Mouse (Mus musculus): Measurements from ENCODE around the gene Acbd5. TPM values are rescaled to one million over a fixed set of nuclear protein-coding genes. Genes with fewer than 3 reads are reported as not detected.

The Acbd5 gene
- total and polyA plus RNA-seq, 3 experiments: 6.3 to 6.5 TPM; not detected in 1

- Histone ChIP-seq H3K4me3 (ENCODE audit: control insufficient read depth in 1 of 2, insufficient read depth in 1 of 2, low read depth in 2 of 2, low read length in 2 of 2) (no peak overlapping the region), H3K27me3 (ENCODE audit: control insufficient read depth in 1 of 2, insufficient read depth in 2 of 2, low read length in 2 of 2) (no peaks in the 10 kb centered on the region), H3K27ac (ENCODE audit: control insufficient read depth, low read depth, low read length) (no peak overlapping the region), H3K4me1 (ENCODE audit: control insufficient read depth in 1 of 2, insufficient read depth in 2 of 2, low read length in 2 of 2) (0 out of 4 replicates have a peak, but pooled peaks cover 0 to 4% of the 10 kb centered on the region in 2 experiments), H3K9ac (ENCODE audit: control insufficient read depth, low read depth, low read length, poor library complexity, severe bottlenecking) (no peak overlapping the region), H3K9me3 (replicated peaks; ENCODE audit: insufficient read depth, low read length) (no peaks in the 10 kb centered on the region), H3K79me2 (ENCODE audit: control insufficient read depth, insufficient read depth, low read length, poor library complexity) (no peaks in the 10 kb centered on the region; the same call in 1 of the 2 replicates), H3K36me3 (ENCODE audit: control insufficient read depth in 1 of 2, insufficient read depth in 2 of 2, low read length in 2 of 2) (peaks cover 0 to 2% of the 10 kb centered on the region in 2 experiments; a peak in 3 of 4 replicates)
- no peak for DNase-seq (ENCODE audit: low read depth, low spot score)
- TF ChIP-seq POLR2A (IDR thresholded peaks at IDR 0.05; ENCODE audit: control insufficient read depth in 1 of 2, insufficient read depth in 1 of 2, low read depth in 1 of 2, low read length in 2 of 2, poor library complexity in 1 of 2) (no peak), KAT2A (conservative IDR thresholded peaks at IDR 0.05; ENCODE audit: low read depth, low read length) (no peak), POLR2AphosphoS5 (IDR thresholded peaks at IDR 0.05; ENCODE audit: borderline replicate concordance, low read depth, low read length) (no peak), ELF1 (IDR thresholded peaks at IDR 0.05; ENCODE audit: low read depth, low read length) (no peak), HCFC1 (IDR thresholded peaks at IDR 0.05; ENCODE audit: low read depth, low read length) (no peak), MYB (IDR thresholded peaks at IDR 0.05; ENCODE audit: low read depth, low read length) (no peak), MAX (IDR thresholded peaks at IDR 0.05; ENCODE audit: low read length) (no peak), CHD1 (IDR thresholded peaks at IDR 0.05; ENCODE audit: low read depth, low read length) (no peak), USF2 (IDR thresholded peaks at IDR 0.05; ENCODE audit: borderline replicate concordance in 1 of 2, insufficient read depth in 1 of 2, low read depth in 1 of 2, low read length in 2 of 2) (no peak)
Measured at GRCm38 (mm10) chr2:23077693-23078092, 9.7 kb downstream of the Acbd5 start.

- Histone ChIP-seq H3K27me3 (ENCODE audit: control insufficient read depth in 1 of 2, insufficient read depth in 2 of 2, low read length in 2 of 2) (no peaks in the 10 kb centered on the region), H3K4me3 (ENCODE audit: control insufficient read depth in 1 of 2, insufficient read depth in 1 of 2, low read depth in 2 of 2, low read length in 2 of 2) (no peak overlapping the region), H3K36me3 (ENCODE audit: control insufficient read depth in 1 of 2, insufficient read depth in 2 of 2, low read length in 2 of 2) (peaks cover 0 to 2% of the 10 kb centered on the region in 2 experiments; a peak in 3 of 4 replicates), H3K4me1 (ENCODE audit: control insufficient read depth in 1 of 2, insufficient read depth in 2 of 2, low read length in 2 of 2) (0 out of 4 replicates have a peak, but pooled peaks cover 0 to 4% of the 10 kb centered on the region in 2 experiments), H3K9me3 (replicated peaks; ENCODE audit: insufficient read depth, low read length) (no peaks in the 10 kb centered on the region), H3K79me2 (ENCODE audit: control insufficient read depth, insufficient read depth, low read length, poor library complexity) (no peaks in the 10 kb centered on the region; the same call in 1 of the 2 replicates), H3K27ac (ENCODE audit: control insufficient read depth, low read depth, low read length) (no peak overlapping the region), H3K9ac (ENCODE audit: control insufficient read depth, low read depth, low read length, poor library complexity, severe bottlenecking) (no peak overlapping the region)
- DNase-seq (ENCODE audit: low read depth, low spot score): no peak
- TF ChIP-seq EP300 (IDR thresholded peaks at IDR 0.05; ENCODE audit: low read depth in 1 of 2, low read length in 2 of 2) (no peak), CTCF (IDR thresholded peaks at IDR 0.05 in 2 of 3, conservative IDR thresholded peaks at IDR 0.05 in 1 of 3; ENCODE audit: control insufficient read depth in 1 of 3, insufficient read depth in 1 of 3, low read depth in 2 of 3, low read length in 3 of 3, poor library complexity in 1 of 3, severe bottlenecking in 1 of 3) (no peak), GATA1 (IDR thresholded peaks at IDR 0.05; ENCODE audit: low read depth, low read length) (no peak), ELF1 (IDR thresholded peaks at IDR 0.05; ENCODE audit: low read depth, low read length) (no peak), SMC3 (IDR thresholded peaks at IDR 0.05; ENCODE audit: low read depth, low read length) (no peak), USF1 (IDR thresholded peaks at IDR 0.05; ENCODE audit: low read depth, low read length) (no peak)
Measured at GRCm38 (mm10) chr2:23078588-23078987, 10.6 kb downstream of the Acbd5 start.

- H3K4me1 ChIP-seq (ENCODE audit: control insufficient read depth in 1 of 2, insufficient read depth in 2 of 2, low read length in 2 of 2): peaks cover 0 to 6% of the 10 kb centered on the region in 2 experiments; a peak in 1 of 4 replicates
- no peak overlapping the region for H3K9ac ChIP-seq (ENCODE audit: control insufficient read depth, low read depth, low read length, poor library complexity, severe bottlenecking)
- no peak overlapping the region for H3K27ac ChIP-seq (ENCODE audit: control insufficient read depth, low read depth, low read length)
- DNase-seq (ENCODE audit: low read depth, low spot score): peak; percentile 42
- H3K27me3 ChIP-seq (ENCODE audit: control insufficient read depth in 1 of 2, insufficient read depth in 2 of 2, low read length in 2 of 2): no peaks in the 10 kb centered on the region
- H3K4me3 ChIP-seq (ENCODE audit: control insufficient read depth in 1 of 2, insufficient read depth in 1 of 2, low read depth in 2 of 2, low read length in 2 of 2): no peak overlapping the region
- H3K9me3 ChIP-seq (replicated peaks; ENCODE audit: insufficient read depth, low read length): no peaks in the 10 kb centered on the region
- TF ChIP-seq ETS1 (IDR thresholded peaks at IDR 0.05; ENCODE audit: low read depth, low read length) (no peak), MYB (IDR thresholded peaks at IDR 0.05; ENCODE audit: low read depth, low read length) (no peak), ZMIZ1 (IDR thresholded peaks at IDR 0.05; ENCODE audit: low read depth, low read length) (no peak), UBTF (IDR thresholded peaks at IDR 0.05; ENCODE audit: borderline replicate concordance, insufficient read depth, low read depth, low read length) (no peak), TAL1 (IDR thresholded peaks at IDR 0.05; ENCODE audit: low read length) (peak; percentile 12; the same call in 1 of the 2 replicates)
- H3K36me3 ChIP-seq (ENCODE audit: control insufficient read depth in 1 of 2, insufficient read depth in 2 of 2, low read length in 2 of 2): peaks cover 0 to 2% of the 10 kb centered on the region in 2 experiments; a peak in 3 of 4 replicates
- H3K79me2 ChIP-seq (ENCODE audit: control insufficient read depth, insufficient read depth, low read length, poor library complexity): no peaks in the 10 kb centered on the region
Measured at GRCm38 (mm10) chr2:23084540-23084939, 16.6 kb downstream of the Acbd5 start.

Measured in MEL (cell line).